Mouse (Mus musculus) ES-Bruce4 (cell line): ENCODE measurements around the gene Ss18l2.

Experiments
- CTCF ChIP-seq: IDR thresholded peaks from one replicate; pipeline ENCODE4 v1.8.1; 2011; ENCODE audit warnings: low read depth, low read length
- EP300 ChIP-seq: IDR thresholded peaks from 2 replicates; pipeline ENCODE4 v1.6.1; 2011; ENCODE audit warnings: low read depth, low read length; ENCODE audit not compliant: insufficient read depth
- POLR2A ChIP-seq: IDR thresholded peaks from one replicate; pipeline ENCODE4 v1.8.1; 2011; ENCODE audit warnings: low read length; ENCODE audit not compliant: insufficient read depth

DNA sequence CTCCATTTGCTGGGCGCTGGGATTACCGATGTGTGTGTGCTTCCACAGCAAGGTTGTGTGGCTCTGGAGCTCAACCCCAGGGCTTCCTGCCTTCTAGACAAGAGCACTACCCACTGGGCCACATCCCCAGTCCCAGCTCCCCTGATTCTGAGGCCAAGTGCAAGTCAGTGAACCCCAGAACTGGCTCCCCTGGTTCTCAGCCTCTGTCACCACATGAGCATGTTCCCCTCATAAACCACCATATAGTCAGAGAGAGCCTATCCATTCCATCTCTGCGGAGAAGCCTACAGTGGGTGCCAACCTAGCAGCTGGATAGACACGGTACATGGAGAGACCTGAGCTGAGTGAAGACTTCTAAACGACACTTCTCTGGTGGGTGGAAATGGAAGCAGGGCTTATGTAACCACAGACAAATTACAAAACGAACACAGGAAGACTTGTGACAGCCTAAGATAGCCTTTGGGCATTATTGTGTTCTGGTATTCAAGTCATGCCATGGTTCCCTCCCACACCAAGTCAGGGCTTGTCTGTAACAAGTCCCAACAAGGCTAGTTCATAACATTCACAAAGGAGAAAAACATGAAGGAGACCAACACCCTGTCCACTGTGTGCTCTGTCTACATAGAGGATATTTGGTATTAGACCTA lies 4.0 kb upstream of the Ss18l2 start:
- TF ChIP-seq CTCF, result no peak
- TF ChIP-seq POLR2A, result no peak
- TF ChIP-seq EP300, result no peak
